Mouse (Mus musculus): ENCODE measurements around the gene Nudt4.

GRCm38 (mm10) chr10:95569441-95569840 is 5.5 kb upstream of the Nudt4 start:
- no peak for TF ChIP-seq CTCF (IDR thresholded peaks at IDR 0.05; ENCODE audit: low read depth, low read length)
- TF ChIP-seq POLR2A (IDR thresholded peaks at IDR 0.05; ENCODE audit: extremely low read depth, insufficient read depth, low read length), result no peak
